Mouse (Mus musculus): ENCODE measurements around the gene Tcf7.

Tcf7 gene

DNA sequence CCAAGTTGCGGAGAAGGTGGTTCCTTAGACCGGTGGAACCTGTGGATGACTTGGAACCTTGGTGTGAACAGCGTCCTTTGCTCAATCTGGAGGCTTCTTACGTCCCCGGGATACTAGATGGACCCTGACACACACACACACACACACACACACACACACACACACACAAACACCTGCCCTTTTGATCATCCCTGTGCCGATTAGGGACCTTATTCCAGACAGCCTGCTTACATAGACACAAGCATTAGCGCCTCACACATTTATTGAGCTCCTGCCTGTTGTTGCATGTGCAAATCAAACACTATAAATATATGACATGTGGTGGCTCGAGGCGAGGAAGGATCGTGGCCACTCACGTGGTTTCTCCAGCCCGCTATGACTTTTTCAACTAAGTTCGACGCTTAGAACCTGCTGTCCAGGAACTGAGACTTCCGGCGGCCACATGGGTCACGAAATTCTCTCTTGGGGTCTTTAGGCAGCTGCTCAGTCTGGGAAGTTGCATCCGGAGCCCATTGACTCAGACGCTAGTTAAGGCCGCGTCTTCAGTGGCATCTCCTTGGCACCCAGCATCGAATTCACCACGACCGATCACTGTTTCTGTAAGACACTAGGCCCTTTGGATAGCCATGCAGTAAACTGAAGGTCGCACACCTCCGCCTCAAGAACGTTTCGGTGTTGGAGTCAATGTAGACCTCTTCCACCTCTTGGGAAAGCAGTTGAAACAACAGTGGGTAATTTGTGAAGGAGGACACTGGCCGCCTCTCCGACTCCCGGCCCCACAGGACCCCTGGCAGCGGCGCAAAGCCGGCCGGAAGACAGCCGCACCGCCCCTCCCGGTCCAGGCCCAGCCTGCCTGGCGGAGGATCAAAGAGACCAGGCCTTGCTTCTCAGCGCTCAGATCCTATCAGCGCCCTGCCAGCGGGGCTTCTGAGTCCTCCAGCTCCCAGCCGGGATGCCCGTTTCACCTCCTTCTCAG, 1.1 kb upstream of the Tcf7 start:
- in situ Hi-C loops (cut with MboI, MseI), result no loop called here

DNA sequence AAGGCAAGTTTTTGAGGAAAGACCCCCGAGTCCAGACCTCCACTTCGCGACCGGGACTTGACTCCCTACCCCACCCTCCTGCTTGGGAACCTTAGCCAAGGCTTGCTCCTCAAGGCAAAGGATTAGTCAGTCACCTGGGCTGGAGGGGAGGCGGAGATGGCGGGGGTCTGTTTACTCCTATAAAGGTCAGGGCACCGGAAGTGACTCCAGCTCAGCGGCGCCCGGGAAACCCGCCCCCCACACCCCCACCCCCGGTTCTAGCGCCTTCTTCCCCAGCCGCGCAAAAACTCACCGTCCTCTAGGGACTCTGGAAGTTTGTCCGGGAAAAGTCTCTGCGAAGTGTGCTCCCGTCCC, 417 bp downstream of the Tcf7 start:
- in situ Hi-C loops (cut with MboI, MseI), result no loop called here

DNA sequence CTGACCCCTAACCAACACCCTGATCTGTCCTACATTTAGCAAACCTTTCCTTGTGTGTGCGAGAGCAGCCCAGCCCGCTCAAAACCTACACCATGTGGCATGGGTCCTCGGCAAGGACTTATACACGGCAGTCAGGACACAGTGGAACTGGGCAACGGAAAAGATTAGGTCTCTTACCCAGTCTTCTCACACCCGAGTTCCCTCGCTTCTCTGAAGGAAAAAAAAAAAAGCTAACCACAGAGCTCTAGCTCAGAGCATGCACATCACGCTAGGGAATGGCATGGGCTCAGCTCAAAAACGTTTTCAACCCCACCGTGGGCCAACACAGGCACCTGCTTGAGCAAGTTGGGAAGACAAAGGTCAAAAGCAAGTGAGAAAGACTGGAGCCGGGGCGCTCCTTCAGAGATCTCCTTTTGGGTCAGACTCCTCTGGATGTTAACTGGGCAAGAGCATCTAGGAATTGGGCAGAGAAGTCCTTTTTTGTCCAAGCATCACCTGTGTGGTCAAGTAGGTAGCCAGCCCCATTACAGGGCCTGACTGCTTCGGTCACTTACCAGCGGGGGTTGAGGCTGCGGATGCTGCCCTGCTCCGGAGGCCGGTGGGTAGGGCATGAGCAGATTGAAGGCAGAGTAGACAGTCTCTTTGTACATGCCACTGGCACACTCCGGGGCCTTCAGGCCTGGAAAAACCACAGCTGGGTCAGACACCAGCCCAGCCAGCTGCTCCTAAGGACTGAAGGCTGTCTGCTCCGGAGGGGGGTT, 1.1 kb downstream of the Tcf7 start:
- in situ Hi-C loops (cut with MboI, MseI), result no loop called here

DNA sequence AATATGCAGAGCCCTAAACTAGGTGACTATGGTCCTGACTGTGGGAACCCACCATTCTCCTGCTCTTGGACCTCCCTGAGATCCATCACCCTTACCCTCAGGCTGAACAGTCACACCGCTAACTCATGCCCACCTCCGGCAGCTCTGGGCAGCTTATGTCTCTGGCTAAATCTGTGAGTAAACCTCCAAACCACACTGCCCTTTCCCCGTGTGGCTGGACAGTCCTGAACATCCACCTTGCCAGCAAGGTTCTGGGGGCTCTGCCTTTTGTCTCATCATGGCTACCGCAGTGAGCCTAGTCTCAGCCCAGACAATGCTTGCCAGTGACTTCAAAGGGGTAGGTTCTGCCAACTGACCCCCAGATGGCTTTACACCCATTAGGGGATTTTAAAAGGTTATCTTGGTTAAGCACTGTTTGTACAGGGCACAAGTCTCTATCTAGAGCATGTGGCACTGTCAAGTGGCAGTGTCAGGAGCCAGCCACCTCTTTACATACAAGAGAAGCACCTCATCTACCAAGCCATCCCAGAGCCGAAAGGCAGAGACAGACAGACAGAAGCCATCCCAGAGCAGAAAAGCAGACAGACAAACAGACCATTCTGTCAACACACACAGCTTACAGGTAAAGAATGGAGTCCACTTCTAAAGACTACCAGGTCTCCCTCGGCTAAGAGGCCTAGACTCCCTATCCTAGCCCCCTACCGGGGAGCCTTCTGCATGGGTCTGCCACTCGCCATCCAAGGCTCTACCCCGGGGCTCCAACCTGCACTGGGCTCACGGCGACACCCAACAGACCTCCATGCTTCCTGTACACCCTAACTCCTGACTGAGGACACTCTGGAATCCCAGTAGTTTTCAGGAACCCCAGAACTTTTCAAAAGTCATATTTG, 2.0 kb downstream of the Tcf7 start:
- in situ Hi-C loops (cut with MboI, MseI), result no loop called here

DNA sequence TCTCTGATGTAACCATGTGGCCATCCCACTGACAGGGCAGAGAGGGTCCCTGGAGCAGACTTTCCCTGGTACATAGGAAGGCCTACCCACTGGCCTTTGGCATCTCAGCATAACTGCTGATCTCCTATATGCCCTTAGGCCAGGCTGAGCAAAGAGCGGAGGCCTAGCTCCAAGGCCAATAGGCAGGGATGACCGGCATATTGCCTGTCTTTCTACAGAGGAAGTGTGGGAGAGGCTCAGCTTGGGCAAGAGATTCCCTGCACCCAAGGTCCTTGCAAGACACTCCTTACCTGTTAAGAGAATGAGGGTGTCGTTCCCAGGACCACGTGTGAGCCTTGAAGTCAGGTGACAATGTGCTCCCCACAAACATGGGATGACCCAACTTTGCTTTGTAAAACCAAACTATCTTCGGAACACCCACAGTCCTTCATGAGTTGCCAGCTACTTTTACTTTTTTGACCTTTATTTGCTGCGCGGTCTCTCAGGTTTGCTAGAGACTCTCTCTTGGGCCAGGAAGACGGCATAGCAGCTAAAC, 3.1 kb downstream of the Tcf7 start:
- in situ Hi-C loops (cut with MboI, MseI), result no loop called here

DNA sequence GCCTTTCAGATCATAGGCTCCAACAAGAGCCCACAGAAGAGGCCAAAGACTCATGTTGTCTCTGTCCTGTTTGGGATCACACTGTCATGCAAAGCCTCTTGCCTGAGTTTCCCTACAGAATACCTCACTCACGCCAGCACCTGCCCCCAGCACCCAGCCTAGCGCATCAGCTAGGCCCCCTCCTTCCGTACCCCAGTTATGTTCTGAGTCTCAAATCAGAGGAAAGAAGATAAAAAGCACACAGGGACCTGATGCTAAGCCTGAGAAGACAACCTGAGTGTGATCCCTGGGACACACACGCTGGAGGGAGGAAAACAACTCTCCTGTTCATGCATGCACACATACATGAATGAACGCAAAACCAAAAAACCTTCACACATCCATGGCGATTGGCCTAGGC, 3.8 kb downstream of the Tcf7 start:
- in situ Hi-C loops (cut with MboI, MseI), result no loop called here

DNA sequence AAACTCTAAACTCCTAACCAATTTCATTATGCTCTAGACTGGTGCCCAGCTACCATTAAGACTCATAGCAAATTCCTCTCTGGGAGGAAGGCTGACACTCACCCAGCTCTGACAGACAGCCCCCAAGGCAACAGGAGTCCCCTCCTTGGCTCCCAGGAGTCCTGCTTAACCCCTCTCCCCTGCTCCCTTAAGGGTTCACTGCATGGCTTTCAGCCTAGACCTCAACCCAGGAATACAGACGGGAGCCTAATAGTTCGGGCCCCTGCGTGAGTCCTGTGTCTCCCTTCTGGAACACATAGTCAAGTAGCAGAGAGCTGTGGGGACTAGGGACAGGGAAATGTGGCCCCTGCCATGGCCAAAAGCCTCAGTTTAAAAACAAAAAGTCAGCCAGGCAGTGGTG, 4.7 kb downstream of the Tcf7 start:
- in situ Hi-C loops (cut with MboI, MseI), result no loop called here

DNA sequence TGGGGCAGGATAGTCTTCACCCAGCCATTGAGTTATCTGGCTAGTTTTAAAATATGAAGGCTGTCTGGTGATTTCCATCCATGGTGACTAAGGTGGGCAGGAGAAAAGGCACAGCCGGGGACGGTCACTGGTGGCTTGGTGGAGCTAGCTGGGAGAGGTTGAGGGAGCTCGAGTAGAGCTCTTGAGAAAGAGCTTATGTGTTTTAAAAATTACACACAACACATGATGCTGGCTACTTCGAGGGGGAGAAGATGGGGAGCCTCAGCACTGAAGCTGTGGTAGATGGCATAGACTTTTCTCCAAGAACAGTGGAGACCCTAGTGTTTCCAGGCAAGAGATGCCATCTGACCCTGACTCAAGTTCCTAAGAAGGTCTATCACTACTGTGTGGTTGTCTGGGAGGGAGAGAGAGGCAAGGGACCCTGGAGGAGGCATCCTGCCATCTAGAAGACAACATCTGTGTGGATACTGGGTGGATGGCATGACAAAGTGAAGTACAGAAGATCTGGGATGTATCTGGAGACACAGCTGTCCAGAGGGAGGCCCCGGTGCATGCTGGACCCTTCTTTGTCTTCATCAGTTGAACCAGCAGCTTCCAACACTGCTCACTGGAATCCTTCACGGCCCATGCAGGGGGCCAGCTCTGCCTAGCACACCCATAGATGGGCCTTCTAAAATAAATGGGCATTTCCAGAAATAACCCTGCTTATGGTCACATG, 5.2 kb downstream of the Tcf7 start:
- in situ Hi-C loops (cut with MboI, MseI), result no loop called here

DNA sequence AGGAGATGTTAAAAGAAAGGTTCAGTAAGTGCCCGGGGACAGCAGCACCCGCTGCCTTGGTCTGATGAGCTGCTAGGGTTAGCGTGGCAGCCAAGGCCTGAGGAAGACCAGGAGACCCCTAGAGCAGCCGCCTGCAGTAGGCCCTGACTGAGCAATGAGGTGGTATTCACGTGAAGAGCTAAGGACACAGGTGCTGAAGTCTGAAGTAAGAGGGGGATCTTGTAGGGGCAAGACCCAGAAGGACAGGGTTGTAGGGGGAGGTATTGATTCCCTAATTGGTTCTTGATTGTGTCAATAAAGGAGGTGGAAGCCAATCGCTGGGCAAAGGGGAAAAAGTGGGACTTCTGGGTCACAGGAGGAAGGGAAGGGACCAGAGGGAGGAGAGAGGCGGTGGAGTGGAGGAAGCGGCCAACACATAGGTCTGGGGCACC, 5.8 kb downstream of the Tcf7 start:
- in situ Hi-C loops (cut with MboI, MseI), result no loop called here

DNA sequence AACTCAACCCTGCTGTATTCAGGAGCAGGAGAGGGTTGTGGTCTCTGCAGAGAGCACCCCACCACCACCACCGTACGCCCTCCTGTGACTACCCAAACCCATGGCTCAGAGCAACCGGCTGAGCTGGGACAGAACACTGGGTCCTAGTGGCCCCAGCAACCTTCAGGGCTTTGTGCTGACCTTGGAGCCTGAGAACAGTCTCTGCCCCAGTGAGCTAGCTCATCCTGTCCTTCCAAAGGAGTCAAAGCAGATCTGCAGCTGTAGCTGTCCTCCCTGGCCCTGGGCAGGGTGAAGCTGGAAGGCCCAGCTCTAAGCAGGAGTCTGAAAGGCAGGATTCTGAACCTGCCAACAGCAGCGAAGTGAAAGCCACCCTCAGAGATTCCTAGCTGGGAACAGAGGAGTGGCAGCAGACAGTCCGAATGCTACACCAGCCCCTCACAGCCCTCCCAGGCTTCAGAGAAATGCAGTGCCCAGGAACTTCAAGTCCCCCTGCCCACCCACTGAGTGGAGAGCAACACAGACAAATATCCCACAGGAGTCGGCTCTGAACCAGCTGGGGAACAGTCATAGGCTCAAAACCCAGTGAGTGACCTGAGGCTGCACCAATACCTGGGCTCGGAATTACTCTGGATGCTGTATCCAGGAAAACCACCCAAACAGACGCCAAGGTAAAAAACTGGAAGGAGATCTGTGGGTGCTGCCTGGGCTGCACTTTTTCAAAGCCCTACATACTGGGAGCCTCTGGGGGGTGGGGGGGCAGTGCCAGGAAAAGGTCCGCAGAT, 6.8 kb downstream of the Tcf7 start:
- in situ Hi-C loops (cut with MboI, MseI), result no loop called here

DNA sequence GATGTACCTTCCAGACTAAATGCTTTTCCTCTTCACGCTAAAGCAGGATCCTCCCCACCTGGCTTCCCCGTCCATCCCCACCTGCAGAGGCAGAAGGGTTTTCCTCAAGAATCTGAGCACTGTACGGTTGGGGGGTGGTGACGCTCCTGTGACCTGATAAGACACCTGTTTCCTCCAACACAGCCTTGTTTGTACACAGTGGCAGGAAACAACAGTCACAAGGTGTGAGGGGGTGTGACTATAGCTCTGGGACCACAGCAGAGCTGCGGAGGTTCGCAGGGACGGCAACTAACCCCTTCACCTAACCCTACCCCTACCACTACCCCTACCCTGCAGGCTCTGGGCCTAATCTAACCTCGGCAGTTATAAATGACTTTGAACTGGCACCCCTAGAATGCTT, 7.4 kb downstream of the Tcf7 start:
- in situ Hi-C loops (cut with MboI, MseI), result no loop called here

DNA sequence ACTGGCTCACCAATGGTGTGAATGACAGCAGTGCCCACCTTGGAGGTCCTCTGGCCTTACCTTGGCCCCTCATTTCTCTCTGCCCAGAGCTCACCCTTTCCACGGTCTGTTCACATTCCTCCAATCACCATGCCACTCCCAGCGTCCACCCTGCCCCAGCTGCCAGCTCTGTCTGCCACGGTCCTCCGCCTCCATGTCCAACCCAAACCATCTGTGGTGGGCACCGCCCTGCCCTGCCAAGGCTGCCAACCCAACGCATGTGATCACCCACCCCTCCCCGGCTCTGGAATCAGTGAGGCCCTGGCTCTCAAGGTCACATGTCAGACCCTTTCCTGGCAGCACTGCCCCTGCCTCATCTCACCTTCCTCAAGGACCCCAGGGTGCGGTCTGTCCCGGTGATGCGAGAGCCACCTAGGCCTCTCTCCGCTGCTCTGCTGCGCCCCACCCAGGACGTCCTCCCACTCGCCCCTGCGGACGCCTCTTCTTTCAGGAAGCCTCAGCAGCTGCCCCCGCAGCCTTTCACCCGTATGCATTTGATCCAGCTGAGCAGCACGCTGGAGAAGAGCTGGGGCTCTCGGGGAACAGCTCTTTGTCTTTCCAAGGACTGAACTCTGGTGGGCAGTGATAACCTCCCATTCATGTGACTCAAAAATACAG, 8.2 kb downstream of the Tcf7 start:
- in situ Hi-C loops (cut with MboI, MseI), result no loop called here

DNA sequence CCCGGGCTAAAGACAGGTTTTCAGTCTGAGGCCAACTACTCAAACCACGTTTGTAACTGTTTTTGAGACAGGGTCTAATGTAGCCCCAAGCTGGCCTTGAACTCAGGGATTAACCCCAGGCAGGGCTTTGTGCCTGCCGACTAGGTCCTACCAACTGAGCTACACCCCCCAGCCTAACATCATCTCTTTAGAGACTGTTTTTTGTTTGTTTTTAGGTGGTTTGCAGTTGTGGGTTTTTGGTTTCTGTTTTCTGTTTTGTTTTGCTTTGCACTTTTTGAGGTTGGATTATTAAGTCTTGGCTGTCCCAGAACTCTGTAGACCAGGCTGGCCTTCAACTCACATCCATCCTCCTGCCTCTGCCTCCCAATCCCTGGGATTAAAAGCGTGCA, 8.9 kb downstream of the Tcf7 start:
- in situ Hi-C loops (cut with MboI, MseI), result no loop called here

DNA sequence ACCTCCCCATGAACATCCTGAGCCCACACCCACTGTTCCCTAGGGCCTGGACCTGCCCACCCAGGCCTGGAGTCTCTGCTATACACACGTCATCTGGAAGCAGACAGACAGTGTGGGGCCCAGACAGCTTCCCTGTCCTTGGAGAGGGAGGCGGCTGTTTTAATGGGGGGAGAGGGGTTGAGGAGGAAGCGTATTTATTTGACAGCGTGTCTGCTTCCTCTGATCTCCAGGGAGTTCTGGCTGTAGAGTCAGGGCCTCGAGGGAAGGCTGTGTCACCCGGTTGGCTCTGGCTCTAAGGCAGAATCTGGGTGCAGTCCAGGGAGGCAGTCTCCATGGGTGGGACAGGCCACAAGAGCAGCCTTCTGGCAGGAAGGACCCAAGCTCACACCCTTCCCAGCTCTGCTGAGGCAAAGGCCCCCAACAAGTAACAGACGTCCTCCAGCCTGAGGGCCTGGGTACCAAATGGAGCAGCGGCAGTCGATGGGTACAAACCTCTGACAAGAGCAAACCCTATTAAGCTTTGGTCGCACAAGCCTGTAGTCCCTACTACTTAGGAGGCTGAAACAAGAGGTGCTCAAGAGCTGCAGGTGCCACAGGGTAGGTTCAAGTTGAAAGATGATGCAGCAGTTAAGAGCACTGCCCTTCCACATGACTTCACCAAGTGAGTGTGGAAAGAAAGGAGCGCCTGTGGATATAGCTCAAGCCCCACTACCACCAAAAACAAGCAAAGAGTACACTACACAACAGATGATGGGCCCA, 9.5 kb downstream of the Tcf7 start:
- in situ Hi-C loops (cut with MboI, MseI), result no loop called here

DNA sequence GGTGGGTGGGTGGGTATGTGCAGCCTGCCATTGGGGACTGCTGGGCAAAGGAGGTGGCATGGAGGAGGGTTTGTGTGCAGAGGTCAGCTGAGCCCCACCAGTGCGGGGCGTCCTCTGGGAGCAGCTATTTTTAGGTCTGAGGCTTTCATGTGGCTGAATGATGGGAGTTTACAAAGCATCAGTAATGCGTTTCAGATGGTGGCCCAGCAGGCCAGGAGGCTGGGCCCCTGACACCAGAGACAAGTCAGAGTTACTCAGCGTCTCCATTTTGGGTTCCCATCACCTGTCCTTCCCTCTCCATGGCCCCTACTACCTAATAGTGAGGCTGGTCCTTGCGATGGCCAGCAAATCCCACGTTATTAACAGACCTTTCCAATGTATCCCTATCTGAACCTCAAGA, 10.2 kb downstream of the Tcf7 start:
- in situ Hi-C loops (cut with MboI, MseI), result no loop called here

DNA sequence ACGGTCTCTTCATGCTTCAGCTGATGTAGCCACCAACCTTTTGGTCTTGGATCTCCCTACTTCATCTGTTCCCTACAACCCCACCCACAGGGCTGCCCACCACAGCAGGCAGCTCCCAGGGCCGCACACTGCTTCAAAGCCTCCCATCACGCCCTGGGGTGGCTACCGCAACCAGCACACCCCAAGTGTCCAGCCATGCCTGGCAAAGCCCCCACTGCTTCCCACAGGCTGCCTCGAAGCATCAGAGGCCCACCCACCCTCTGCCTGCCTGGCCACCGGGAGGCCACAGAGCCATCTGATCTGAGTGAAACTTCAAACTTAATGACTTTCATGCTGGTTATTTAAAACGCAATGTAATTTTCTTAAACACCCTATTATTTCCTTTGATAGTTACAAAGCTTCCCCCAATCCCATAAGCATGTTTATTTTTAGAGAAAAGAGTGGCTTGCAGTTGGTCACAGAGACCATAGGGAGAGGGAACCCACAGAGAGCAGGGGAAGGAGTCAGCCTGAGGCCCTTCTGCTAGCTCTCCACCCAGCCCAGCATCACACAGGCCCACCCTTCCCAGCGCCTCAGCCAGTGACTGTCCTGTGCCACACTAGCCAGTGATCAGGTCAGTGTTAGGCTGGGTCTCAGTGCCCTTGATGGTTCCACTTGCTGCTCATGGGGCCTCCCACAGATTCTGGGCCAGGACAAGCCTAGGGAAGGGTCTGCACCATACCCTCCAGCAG, 10.9 kb downstream of the Tcf7 start:
- in situ Hi-C loops (cut with MboI, MseI), result no loop called here

DNA sequence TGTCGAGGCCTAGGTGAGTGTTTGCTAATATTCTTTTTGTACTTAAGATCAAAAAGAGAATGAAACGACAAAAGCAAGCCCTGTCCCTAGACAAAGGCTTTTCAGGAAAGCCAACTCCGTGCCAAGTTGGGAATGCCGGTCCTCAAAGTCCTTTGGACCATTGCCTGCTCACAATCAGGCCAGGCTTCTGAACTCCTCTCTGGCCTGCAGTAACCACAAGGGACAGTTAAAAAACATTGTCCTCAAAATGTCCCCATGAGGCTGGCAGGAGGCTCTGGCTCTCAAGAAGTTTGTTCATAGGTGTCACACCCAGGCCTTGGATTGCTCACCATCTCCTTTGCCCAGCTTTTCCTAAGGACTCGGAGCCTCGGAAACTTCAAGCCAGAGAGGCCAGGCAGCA, 13.0 kb downstream of the Tcf7 start:
- in situ Hi-C loops (cut with MboI, MseI), result no loop called here

DNA sequence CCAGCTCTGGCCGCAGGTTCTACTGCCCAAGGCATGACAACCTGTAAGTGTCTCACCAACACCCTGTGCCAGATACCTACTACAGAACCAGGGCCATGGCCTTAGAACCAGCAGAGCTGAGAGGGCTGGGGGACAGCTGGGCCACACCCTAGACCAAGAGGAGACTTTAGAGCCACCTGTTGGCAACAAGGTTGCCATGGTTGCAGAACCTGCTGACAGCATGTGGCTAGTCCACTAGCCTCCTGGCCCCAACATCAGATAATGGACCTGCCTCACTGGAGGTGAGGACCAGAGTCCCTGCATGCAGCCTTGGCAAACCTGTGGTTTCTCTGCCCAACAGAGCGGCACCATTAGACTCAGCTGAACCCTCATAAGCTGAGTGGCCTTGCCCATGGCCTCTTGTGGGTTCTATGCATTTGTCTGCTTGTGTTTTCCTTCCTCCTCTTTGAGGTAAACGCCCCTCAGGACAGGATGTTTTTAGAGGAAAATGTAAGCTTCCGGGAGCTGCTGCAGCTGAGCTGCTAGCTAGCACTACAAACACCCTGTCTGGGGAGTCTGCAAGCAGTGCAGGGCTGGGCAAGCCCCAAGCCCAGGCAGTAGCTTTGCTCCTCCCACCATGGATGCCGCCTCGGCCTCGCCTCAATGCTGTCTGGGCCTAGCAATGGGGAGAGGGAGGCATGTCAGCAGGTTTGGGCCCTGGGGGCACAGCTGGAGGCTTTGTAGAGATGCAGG, 14.5 kb downstream of the Tcf7 start:
- in situ Hi-C loops (cut with MboI, MseI), result no loop called here
